Mouse (Mus musculus) gastrocnemius, postnatal 14 days (tissue): ENCODE measurements around the gene Yme1l1. TPM values are rescaled to one million over a fixed set of nuclear protein-coding genes. Genes with fewer than 3 reads are reported as not detected.

Experiments
- DNase-seq: peaks from one replicate; pipeline ENCODE4 v3.0.0; 2021; ENCODE audit warnings: mixed read lengths
- intact Hi-C: fragments of 180-260 bp; cut with DNase I; formaldehyde crosslinking; loops from one replicate; pipeline ENCODE4 v1.15.1; 2025; ENCODE audit warnings: low total_unique reads
- long read RNA-seq, 2 experiments: library from polyadenylated mRNA; stranded (forward); transcript quantifications; one replicate each; pipeline ENCODE4 v2.0.0; 2021
- total RNA-seq, 2 experiments: library from RNA; stranded (reverse); gene quantifications; 2 replicates each; pipeline ENCODE4 v1.2.3; 2021

Gene Yme1l1
- 10 to 100 TPM; 53.2 to 60.4 TPM for total RNA-seq
- long read RNA-seq, experiment 1, full-length matches to known transcripts = 21 of 24 reads
- long read RNA-seq, experiment 1, partial matches to known transcripts = 0 of 24 reads
- long read RNA-seq, experiment 1, other reads (novel, unspliced or antisense) = 3 of 24 reads
- long read RNA-seq, experiment 2, full-length matches to known transcripts = 38 of 41 reads
- long read RNA-seq, experiment 2, partial matches to known transcripts = 1 of 41 reads
- long read RNA-seq, experiment 2, other reads (novel, unspliced or antisense) = 2 of 41 reads

GRCm38 (mm10) chr2:23155777-23156607 lies at the start of gene Yme1l1, which contains the start of gene Mastl:
Yme1l1 (plus strand) TSS chr2:23156369.
Mastl (minus strand) TSS chr2:23156024.
- peak; percentile 99 for DNase-seq
- intact Hi-C loops = no loop called here

- DNase-seq = no peak
- intact Hi-C loops = no loop called here
Measured at GRCm38 (mm10) chr2:23119573-23119972, 36.6 kb upstream of the Yme1l1 start.

GRCm38 (mm10) chr2:23155199-23155621 lies 959 bp upstream of the Yme1l1 start:
- DNase-seq = no peak
- intact Hi-C loops = no loop called here

- no peak for DNase-seq
- intact Hi-C loops = no loop called here
Measured at GRCm38 (mm10) chr2:23156608-23157081, 476 bp downstream of the Yme1l1 start.

- intact Hi-C loops = no loop called here
- no peak for DNase-seq
Measured at GRCm38 (mm10) chr2:23172305-23172704, 16.1 kb downstream of the Yme1l1 start.

- intact Hi-C loops = no loop called here
Measured at GRCm38 (mm10) chr2:23194366-23194765, 38.2 kb downstream of the Yme1l1 start.

GRCm38 (mm10) chr2:23201034-23201433 lies 44.9 kb downstream of the Yme1l1 start:
- intact Hi-C loops = no loop called here
- DNase-seq = no peak

More at GRCm38 (mm10) chr2:23194366-23194765, 38.2 kb downstream of the Yme1l1 start:
- DNase-seq = no peak

GRCm38 (mm10) chr2:23202900-23203670 lies 46.9 kb downstream of the Yme1l1 start:
- DNase-seq = no peak
- intact Hi-C loops = no loop called here

GRCm38 (mm10) chr2:23207070-23207526 lies 50.9 kb downstream of the Yme1l1 start, which contains the start of gene 4931423N10Rik:
4931423N10Rik (plus strand) TSS chr2:23207476.
- intact Hi-C loops = no loop called here
- DNase-seq = no peak

- no peak for DNase-seq
- intact Hi-C loops = no loop called here
Measured at GRCm38 (mm10) chr2:23213661-23214060, 57.5 kb downstream of the Yme1l1 start.

- no peak for DNase-seq
- intact Hi-C loops = no loop called here
Measured at GRCm38 (mm10) chr2:23225199-23225598, 69.0 kb downstream of the Yme1l1 start.

- DNase-seq = no peak
- intact Hi-C loops = no loop called here
Measured at GRCm38 (mm10) chr2:23228463-23228862, 72.3 kb downstream of the Yme1l1 start.

GRCm38 (mm10) chr2:23234065-23234773 lies 78.0 kb downstream of the Yme1l1 start:
- intact Hi-C loops = no loop called here
- DNase-seq = no peak

Other genes with a start within 250 kb of the Yme1l1 start
- 10 to 100 TPM; 21.6 to 24.3 TPM for gene Abi1, start 116.1 kb upstream of the Yme1l1 start, total RNA-seq
- 10 to 100 TPM; 31.8 to 32.4 TPM for gene Acbd5, start 88.2 kb upstream of the Yme1l1 start, total RNA-seq
- 1 to 10 TPM in 1 of 2 experiments, under 1 TPM in 1; 0.86 to 1.2 TPM for gene Mastl, start 345 bp upstream of the Yme1l1 start, total RNA-seq
- not detected for gene 4931423N10Rik, start 51.1 kb downstream of the Yme1l1 start, total RNA-seq
- not detected for gene Nxph2, start 164.9 kb downstream of the Yme1l1 start, total RNA-seq